Mouse (Mus musculus): ENCODE data around the gene Rtn4. TPM values are rescaled to one million over a fixed set of nuclear protein-coding genes. Genes with fewer than 3 reads are reported as not detected.
A peak's percentile ranks its signal among the peaks of the same experiment; 100 is the strongest.

The Rtn4 gene
- polyA plus RNA-seq, 1 experiment from 2014 or later: 24.6 TPM

DNA sequence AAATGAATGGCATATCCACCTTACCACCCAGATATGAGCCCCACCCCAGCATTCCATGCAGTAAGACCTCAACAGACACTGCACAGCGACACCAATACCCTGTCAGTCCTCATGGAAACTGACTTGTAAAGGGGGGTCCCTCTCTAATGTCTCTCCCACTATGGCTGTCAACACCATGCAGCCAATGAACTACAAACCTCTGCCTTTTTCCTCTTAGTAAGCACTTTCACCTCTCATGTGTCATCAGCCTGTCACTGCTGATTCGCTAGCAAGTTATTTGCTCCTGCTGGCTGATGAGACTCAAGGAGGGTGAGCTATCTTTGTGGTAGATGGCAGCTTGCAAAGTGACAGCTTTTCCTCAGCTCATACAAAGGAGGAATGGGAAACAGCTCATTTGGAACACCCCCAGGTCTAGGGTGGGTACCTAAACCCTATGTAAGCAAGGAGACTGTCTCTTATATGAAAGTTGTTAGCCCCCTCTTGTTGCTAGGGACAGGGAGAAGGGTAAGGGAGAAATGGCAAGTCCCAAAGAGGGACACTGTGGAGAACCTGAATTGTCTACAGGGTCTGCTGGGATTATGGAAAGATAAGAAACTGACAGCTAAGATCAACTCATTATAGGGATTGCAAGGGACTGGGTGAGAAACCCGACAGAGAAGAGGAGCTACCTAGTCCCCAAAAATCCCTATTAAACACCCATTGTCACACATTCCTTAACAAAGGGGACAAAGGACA, 78.1 kb downstream of the Rtn4 start:
- no peaks in the 10 kb centered on the region for H3K36me3 ChIP-seq
- H3K27me3 ChIP-seq (replicated peaks): no peaks in the 10 kb centered on the region
- no peak overlapping the region for H3K4me2 ChIP-seq
- ATAC-seq: no peak
- H3K4me3 ChIP-seq: no peak overlapping the region
- H3K9me3 ChIP-seq (replicated peaks): no peaks in the 10 kb centered on the region
- peaks cover 6% of the 10 kb centered on the region for H3K4me1 ChIP-seq
- H3K9ac ChIP-seq: no peak overlapping the region
- 56% methylated on average over 3 of the region's 3 CpGs for WGBS (ENCODE audit: insufficient replicate concordance)
- H3K27ac ChIP-seq: no peak overlapping the region

DNA sequence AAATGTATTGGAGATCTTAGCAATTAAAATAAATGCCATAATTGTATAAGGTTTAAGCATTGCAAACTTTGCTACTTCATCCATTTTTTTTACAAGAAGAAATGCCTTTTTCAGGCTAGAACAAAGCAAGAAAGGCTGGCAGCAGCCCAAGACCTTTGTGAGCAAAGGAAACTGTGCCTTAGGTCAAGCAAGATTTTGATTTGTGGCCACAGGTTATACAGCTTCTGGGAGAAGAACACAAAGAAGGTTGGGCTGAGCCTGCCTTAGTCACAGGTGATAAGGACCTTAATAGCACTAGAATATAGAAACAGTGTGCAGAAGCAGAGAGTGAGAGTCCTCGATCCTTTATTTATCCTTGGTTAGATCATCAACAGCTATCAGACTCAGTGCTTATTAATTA, 79.5 kb downstream of the Rtn4 start:
- H3K36me3 ChIP-seq: no peaks in the 10 kb centered on the region
- H3K4me1 ChIP-seq: peaks cover 6% of the 10 kb centered on the region
- no peak for ATAC-seq
- no peak overlapping the region for H3K4me2 ChIP-seq
- H3K4me3 ChIP-seq: no peak overlapping the region
- no peak overlapping the region for H3K27ac ChIP-seq
- H3K27me3 ChIP-seq (replicated peaks): no peaks in the 10 kb centered on the region
- H3K9ac ChIP-seq: no peak overlapping the region
- WGBS (ENCODE audit: insufficient replicate concordance): 70% methylated on average over 1 of the region's 1 CpGs
- no peaks in the 10 kb centered on the region for H3K9me3 ChIP-seq (replicated peaks)

DNA sequence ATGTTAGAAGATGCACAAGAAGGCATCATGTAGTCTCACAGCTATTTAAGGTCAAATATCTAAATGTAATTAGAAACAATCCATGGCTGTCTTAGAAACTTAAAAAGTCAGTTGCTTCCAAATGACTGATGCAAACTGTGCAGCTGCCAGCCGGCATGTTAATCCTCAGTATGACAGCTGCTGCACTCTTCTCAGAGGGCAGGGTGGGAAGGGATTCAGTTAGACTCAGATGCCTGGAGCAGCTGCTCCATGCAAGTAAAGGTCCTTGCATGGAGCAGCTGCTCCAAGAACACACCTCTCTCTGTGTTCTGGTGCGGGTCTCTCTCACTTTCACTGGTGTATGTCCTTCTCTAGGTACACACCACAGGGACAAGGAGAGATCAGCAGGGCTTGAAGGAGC, 81.5 kb downstream of the Rtn4 start:
- Histone ChIP-seq H3K9ac (no peak overlapping the region), H3K4me1 (peaks cover 6% of the 10 kb centered on the region), H3K36me3 (no peaks in the 10 kb centered on the region), H3K27me3 (replicated peaks) (no peaks in the 10 kb centered on the region), H3K27ac (no peak overlapping the region), H3K9me3 (replicated peaks) (no peaks in the 10 kb centered on the region), H3K4me3 (no peak overlapping the region), H3K4me2 (no peak overlapping the region)
- ATAC-seq: no peak
- WGBS (ENCODE audit: insufficient replicate concordance): 31% methylated on average over 2 of the region's 2 CpGs

DNA sequence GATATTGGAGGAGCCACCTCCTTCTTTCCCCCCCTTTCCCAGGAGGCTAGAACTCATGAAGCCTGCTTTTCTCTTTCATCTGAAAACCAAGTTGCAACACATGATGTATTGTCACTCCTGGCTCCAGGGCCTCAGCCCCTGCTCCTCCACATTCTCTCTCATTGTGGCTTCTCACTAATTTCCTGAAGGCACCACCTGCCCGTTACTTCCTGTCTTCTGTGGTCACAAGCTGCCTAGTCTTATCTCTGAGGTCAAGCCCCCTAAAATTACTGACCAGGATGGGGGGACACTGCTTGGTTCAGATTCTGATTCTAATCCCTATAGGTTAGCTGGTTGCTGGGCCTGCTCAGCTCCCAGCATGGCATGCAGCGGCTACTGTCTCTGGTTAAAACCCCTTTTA, 82.0 kb downstream of the Rtn4 start:
- H3K27me3 ChIP-seq (replicated peaks): no peaks in the 10 kb centered on the region
- H3K27ac ChIP-seq: no peak overlapping the region
- no peaks in the 10 kb centered on the region for H3K9me3 ChIP-seq (replicated peaks)
- no peak for ATAC-seq
- no peak overlapping the region for H3K9ac ChIP-seq
- H3K4me1 ChIP-seq: peaks cover 6% of the 10 kb centered on the region
- 34% methylated on average over 2 of the region's 2 CpGs for WGBS (ENCODE audit: insufficient replicate concordance)
- no peak overlapping the region for H3K4me2 ChIP-seq
- H3K4me3 ChIP-seq: no peak overlapping the region
- H3K36me3 ChIP-seq: no peaks in the 10 kb centered on the region

DNA sequence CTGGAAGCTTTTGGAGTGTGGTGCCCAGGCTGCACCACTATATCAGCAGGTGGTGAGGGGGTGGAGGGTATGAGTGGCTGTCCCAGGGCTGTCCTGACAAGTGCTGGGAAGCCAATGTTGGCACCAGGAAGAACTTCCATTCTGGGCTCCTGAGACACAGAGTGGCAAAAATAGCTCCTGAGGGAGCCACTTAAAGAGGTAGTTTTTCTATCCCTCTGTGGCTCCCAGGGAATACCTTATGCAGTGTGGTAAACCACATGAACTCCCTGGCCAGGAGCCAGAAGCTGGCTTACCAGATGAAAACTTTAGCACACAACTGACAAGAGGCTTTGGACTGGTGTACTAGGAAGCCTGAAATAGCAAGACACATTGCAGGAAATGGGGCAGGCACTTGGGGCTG, 85.2 kb downstream of the Rtn4 start:
- H3K4me1 ChIP-seq: peaks cover 6% of the 10 kb centered on the region
- H3K36me3 ChIP-seq: no peaks in the 10 kb centered on the region
- H3K27ac ChIP-seq: no peak overlapping the region
- H3K4me2 ChIP-seq: no peak overlapping the region
- ATAC-seq: no peak
- H3K9ac ChIP-seq: no peak overlapping the region
- no peak overlapping the region for H3K4me3 ChIP-seq
- H3K9me3 ChIP-seq (replicated peaks): no peaks in the 10 kb centered on the region
- H3K27me3 ChIP-seq (replicated peaks): no peaks in the 10 kb centered on the region

DNA sequence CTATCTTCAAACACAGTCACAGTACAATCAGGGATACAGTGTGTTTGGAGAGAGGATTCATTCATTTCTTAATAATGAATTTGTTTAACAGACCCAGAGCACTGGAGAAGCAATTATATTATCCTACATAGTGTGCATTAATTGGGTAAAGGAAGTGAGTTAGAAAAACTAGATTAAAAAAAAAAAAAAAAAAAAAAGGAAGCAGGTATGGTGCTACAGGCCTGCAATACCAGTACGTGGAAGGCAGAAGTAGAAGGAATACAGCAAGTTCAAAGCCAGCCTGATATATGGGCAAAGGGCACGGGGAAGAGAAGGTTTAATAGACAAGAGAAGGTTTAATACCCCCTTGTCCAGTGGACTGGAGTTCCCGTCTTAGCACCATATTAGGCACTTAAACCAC, 86.2 kb downstream of the Rtn4 start:
- Histone ChIP-seq H3K4me3 (no peak overlapping the region), H3K9ac (no peak overlapping the region), H3K4me2 (no peak overlapping the region), H3K27me3 (replicated peaks) (no peaks in the 10 kb centered on the region), H3K27ac (no peak overlapping the region), H3K36me3 (no peaks in the 10 kb centered on the region), H3K9me3 (replicated peaks) (no peaks in the 10 kb centered on the region), H3K4me1 (peaks cover 6% of the 10 kb centered on the region)
- 48% methylated on average over 3 of the region's 3 CpGs for WGBS (ENCODE audit: insufficient replicate concordance)
- no peak for ATAC-seq

DNA sequence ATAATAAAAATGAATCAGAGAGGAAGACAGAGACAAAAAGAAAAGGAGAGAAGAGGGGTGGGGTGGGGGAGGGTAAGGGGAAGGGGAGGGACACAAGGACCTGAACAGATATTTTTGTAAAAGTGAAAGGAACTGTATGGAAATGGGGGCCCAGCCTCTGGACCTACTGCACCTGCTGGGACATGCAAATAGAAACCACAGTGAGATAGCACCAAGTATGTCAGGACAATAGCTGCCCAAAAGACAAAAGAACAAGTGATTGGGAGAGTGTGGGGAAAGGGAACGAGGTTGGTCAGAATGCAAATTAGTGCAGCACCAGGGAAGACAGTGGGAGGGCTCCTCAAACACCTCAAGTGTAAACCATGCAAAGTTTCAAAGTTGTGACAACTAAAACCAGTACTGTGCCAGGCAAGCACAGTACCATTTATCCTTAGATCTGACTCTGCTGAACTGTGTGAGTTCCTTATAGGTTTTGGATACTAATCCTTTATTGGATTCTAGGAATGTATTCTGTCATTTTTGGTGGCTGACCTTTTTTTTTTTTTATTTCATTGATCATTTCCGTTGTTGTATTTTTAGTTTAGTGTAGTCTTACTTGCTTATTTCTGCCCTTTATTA, 86.8 kb downstream of the Rtn4 start:
- 54% methylated on average over 2 of the region's 2 CpGs for WGBS (ENCODE audit: insufficient replicate concordance)

DNA sequence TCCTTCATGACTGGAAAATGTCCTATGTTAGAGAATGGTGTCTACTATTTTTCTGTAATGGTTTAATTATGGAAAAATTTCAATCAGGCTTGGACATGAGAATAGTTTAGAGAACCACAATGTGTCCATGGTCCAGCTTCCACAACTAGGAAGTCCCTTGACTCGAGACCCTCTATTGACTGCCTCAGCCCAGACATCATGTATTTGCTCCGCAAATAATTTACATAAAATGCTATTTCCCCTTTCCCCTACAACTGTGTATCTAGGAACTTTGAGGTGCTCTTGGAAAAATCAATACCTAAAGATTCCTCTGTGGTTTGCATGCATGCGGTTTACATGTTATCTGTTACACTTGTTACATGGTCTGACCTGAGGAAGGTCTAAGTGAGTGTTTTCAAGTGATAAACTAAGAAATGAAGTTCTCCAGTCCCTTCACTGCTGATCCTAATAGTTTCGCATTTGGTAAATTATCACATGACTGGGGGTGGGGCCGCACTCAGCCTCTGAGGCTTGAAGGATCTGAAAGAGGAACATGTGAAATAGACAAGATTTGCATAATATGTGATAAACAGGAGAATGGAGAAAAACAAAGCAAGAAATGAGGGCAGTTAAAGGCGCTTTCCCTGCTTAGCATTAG, 94.0 kb downstream of the Rtn4 start:
- peak; percentile 73 for ATAC-seq

More for the DNA sequence above, 86.8 kb downstream of the Rtn4 start:
- no peak for ATAC-seq
- Histone ChIP-seq H3K4me2 (no peak overlapping the region), H3K27me3 (replicated peaks) (no peaks in the 10 kb centered on the region), H3K36me3 (no peaks in the 10 kb centered on the region), H3K9ac (no peak overlapping the region), H3K27ac (no peak overlapping the region), H3K9me3 (replicated peaks) (no peaks in the 10 kb centered on the region), H3K4me3 (no peak overlapping the region), H3K4me1 (peaks cover 4% of the 10 kb centered on the region)

DNA sequence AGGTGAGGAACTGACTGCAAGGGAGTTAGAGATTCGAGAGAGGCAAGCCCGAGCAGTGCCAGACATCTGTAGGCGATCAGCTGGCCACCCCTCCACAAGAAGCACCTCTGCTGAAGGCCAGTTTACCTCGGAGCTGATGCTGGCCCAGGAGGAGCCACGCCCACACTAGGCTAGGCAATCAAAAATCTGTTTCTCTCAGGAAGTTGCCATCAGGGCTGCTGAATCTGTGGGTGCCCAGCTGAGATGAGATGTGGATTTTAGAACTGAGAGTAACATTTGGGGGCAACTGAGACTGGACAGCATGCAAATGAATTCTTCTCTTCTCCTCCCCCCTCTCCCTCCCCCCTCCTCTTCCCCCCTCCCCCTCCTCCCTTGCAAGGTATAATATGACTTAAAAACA, 94.7 kb downstream of the Rtn4 start:
- H3K9me3 ChIP-seq (replicated peaks): no peaks in the 10 kb centered on the region
- H3K4me2 ChIP-seq: peak overlapping the region; percentile 21; the same call in 1 of the 2 replicates
- ATAC-seq: peak; percentile 35; the same call in 1 of the 2 replicates
- WGBS (ENCODE audit: insufficient replicate concordance): 10% methylated on average over 5 of the region's 5 CpGs
- no peaks in the 10 kb centered on the region for H3K27me3 ChIP-seq (replicated peaks)
- no peaks in the 10 kb centered on the region for H3K36me3 ChIP-seq
- H3K4me3 ChIP-seq: no peak overlapping the region
- peaks cover 17% of the 10 kb centered on the region for H3K4me1 ChIP-seq
- no peak overlapping the region for H3K9ac ChIP-seq
- H3K27ac ChIP-seq: no peak overlapping the region

More for the DNA sequence above, 94.0 kb downstream of the Rtn4 start:
- H3K4me3 ChIP-seq: no peak overlapping the region
- H3K36me3 ChIP-seq: no peaks in the 10 kb centered on the region
- no peak overlapping the region for H3K27ac ChIP-seq
- H3K4me1 ChIP-seq: peaks cover 17% of the 10 kb centered on the region
- WGBS (ENCODE audit: insufficient replicate concordance): 41% methylated on average over 6 of the region's 6 CpGs
- no peak overlapping the region for H3K4me2 ChIP-seq
- H3K9me3 ChIP-seq (replicated peaks): no peaks in the 10 kb centered on the region
- no peak overlapping the region for H3K9ac ChIP-seq
- no peaks in the 10 kb centered on the region for H3K27me3 ChIP-seq (replicated peaks)

DNA sequence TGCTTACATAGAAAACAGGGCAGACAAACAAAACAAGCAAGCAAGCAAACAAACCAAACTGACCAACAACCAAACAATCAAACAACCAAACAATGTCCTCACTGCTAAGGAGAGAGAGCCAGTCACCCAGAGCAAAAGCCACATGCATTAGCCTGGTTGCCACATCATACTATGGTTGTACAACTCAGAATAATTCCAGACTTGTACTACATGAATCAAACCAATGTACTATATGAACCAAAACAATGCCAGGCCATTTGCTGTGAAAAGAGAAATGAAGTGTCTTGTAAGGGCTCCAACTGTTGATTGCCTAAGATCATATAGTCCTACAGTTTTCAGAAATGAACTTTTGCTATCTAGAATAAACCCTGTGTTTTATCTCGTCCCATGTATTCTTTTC, 95.8 kb downstream of the Rtn4 start:
- WGBS (ENCODE audit: insufficient replicate concordance): 53% methylated on average over 1 of the region's 1 CpGs

DNA sequence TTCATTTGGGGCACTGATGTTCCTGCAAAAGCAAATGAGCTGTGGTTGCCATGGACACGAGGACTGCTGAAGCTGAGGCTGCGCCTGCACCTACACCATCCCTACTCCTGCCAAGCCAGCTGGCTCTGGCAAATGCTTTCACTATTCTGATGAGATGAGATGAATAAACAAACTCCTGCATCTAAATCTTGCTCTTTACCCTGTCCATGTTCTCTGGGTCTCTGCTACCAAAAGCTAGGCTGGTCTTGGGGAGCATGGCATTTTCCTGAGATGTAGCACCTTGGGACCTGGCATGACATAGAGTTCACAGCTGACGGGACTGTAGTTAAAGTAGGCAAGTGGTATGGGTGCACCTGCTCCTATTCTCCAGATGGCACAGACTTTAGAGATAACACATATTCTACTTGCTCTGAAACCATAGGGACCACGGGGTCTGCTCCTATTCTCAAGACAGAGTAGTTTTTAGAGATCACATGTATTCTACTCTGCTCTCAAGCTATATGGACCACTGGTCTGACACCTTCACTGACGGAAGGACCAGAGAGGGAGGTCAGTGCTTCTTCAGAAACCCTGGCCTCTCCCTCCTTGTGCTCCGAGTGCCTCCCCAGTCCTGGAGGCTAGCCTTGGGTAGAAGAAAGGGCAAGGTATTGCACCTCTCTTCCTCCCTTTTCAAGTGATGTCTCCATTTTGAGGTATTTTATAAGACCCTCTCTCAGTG, 96.3 kb downstream of the Rtn4 start:
- peaks cover 17% of the 10 kb centered on the region for H3K4me1 ChIP-seq
- no peaks in the 10 kb centered on the region for H3K27me3 ChIP-seq (replicated peaks)
- H3K4me2 ChIP-seq: no peak overlapping the region
- no peaks in the 10 kb centered on the region for H3K9me3 ChIP-seq (replicated peaks)
- 62% methylated on average over 6 of the region's 6 CpGs for WGBS (ENCODE audit: insufficient replicate concordance)
- H3K9ac ChIP-seq: no peak overlapping the region
- no peak overlapping the region for H3K4me3 ChIP-seq
- no peak overlapping the region for H3K27ac ChIP-seq
- H3K36me3 ChIP-seq: no peaks in the 10 kb centered on the region
- no peak for ATAC-seq

More for the DNA sequence above, 95.8 kb downstream of the Rtn4 start:
- Histone ChIP-seq H3K4me2 (no peak overlapping the region), H3K4me1 (peaks cover 17% of the 10 kb centered on the region), H3K27ac (no peak overlapping the region), H3K4me3 (no peak overlapping the region), H3K36me3 (no peaks in the 10 kb centered on the region), H3K9ac (no peak overlapping the region), H3K9me3 (replicated peaks) (no peaks in the 10 kb centered on the region), H3K27me3 (replicated peaks) (no peaks in the 10 kb centered on the region)
- no peak for ATAC-seq

DNA sequence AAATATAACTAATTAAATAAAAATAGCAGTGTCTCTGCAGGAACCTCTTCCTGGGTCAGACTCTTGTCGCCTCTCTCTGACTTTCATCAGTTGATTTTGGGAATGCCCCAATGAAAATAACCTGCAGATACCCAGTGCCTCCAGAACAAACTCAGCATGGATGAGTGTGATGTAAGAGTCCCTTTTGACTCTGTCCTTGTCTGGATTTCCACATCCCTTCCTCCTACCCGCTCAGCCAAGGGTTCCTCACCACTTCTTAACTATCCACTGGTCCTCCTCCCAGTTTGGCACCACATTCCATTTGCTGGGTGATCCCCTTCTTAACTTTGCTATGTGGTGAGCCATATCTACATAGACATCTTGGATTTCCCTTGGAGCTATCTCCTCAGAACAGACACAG, 98.0 kb downstream of the Rtn4 start:
- Histone ChIP-seq H3K27me3 (replicated peaks) (no peaks in the 10 kb centered on the region), H3K4me1 (peaks cover 17% of the 10 kb centered on the region), H3K9me3 (replicated peaks) (no peaks in the 10 kb centered on the region), H3K9ac (no peak overlapping the region), H3K36me3 (no peaks in the 10 kb centered on the region), H3K4me2 (no peak overlapping the region), H3K27ac (no peak overlapping the region), H3K4me3 (no peak overlapping the region)
- WGBS (ENCODE audit: insufficient replicate concordance): 66% methylated on average over 2 of the region's 2 CpGs
- ATAC-seq: no peak

Measured in liver, embryonic 12.5 days (tissue).